Mouse (Mus musculus) neural tube, embryonic 11.5 days (tissue): ENCODE data around the gene Ndufs6. TPM values are rescaled to one million over a fixed set of nuclear protein-coding genes. Genes with fewer than 3 reads are reported as not detected.

Experiments
- ATAC-seq: fragments of 200-750 bp; cut with Nextera tagmentation; 2 replicates; pipeline ENCODE4 v1.8.0; 2017; ENCODE audit warnings: moderate number of reproducible peaks, mild to moderate bottlenecking, moderate TSS enrichment, moderate library complexity; ENCODE audit not compliant: insufficient read depth, low FRiP score, low TSS enrichment
- DNase-seq: peaks from one replicate; pipeline ENCODE4 v3.0.0-alpha.2; 2015; ENCODE audit warnings: low spot score
- H3K27ac ChIP-seq: fragments of 300-500 bp; sonication (generic); 2 replicates; pipeline ENCODE4 v1.5.1; 2014; ENCODE audit warnings: low read depth, mild to moderate bottlenecking, low read length
- H3K27me3 ChIP-seq: fragments of 300-500 bp; sonication (generic); 2 replicates; pipeline ENCODE4 v1.6.1; 2014; ENCODE audit warnings: mild to moderate bottlenecking, low read length, mixed read lengths; ENCODE audit not compliant: control insufficient read depth, insufficient read depth
- H3K36me3 ChIP-seq: fragments of 300-500 bp; sonication (generic); 2 replicates; pipeline ENCODE4 v1.6.1; 2014; ENCODE audit warnings: mild to moderate bottlenecking, low read length, moderate library complexity, mixed read lengths; ENCODE audit not compliant: control insufficient read depth, insufficient read depth
- H3K4me1 ChIP-seq: fragments of 300-500 bp; sonication (generic); 2 replicates; pipeline ENCODE4 v1.6.1; 2014; ENCODE audit warnings: low read length, mixed read lengths; ENCODE audit not compliant: control insufficient read depth, insufficient read depth
- H3K4me2 ChIP-seq: fragments of 300-500 bp; sonication (generic); 2 replicates; pipeline ENCODE4 v1.6.1; 2014; ENCODE audit warnings: low read depth, mild to moderate bottlenecking, moderate library complexity
- H3K4me3 ChIP-seq: fragments of 300-500 bp; sonication (generic); 2 replicates; pipeline ENCODE4 v1.5.1; 2014; ENCODE audit warnings: low read depth, low read length
- H3K9ac ChIP-seq: fragments of 300-500 bp; sonication (generic); 2 replicates; pipeline ENCODE4 v1.6.1; 2014; ENCODE audit warnings: mild to moderate bottlenecking, low read length
- H3K9me3 ChIP-seq: fragments of 300-500 bp; sonication (generic); 2 replicates; pipeline ENCODE4 v1.6.1; 2016; ENCODE audit warnings: low read length; ENCODE audit not compliant: control insufficient read depth
- WGBS: fragments of 180-500 bp; shearing (Covaris S2); extraction: QIAGEN DNeasy Blood & Tissue Kit; methylation state at CpG from one replicate; pipeline ENCODE4 v1.1.7; 2014; 5-methylcytosine and 5-hydroxymethylcytosine counted together
- polyA plus RNA-seq: library from polyadenylated mRNA; unstranded; fragments of >200 nt; fragmentation: Nextera tagmentation; extraction: Ambion mirVana; gene quantifications from 2 replicates; pipeline ENCODE4 v1.2.1, GENCODE M21; 2014

The Ndufs6 gene
- polyA plus RNA-seq, result 304 and 314 TPM in 2 replicates

DNA sequence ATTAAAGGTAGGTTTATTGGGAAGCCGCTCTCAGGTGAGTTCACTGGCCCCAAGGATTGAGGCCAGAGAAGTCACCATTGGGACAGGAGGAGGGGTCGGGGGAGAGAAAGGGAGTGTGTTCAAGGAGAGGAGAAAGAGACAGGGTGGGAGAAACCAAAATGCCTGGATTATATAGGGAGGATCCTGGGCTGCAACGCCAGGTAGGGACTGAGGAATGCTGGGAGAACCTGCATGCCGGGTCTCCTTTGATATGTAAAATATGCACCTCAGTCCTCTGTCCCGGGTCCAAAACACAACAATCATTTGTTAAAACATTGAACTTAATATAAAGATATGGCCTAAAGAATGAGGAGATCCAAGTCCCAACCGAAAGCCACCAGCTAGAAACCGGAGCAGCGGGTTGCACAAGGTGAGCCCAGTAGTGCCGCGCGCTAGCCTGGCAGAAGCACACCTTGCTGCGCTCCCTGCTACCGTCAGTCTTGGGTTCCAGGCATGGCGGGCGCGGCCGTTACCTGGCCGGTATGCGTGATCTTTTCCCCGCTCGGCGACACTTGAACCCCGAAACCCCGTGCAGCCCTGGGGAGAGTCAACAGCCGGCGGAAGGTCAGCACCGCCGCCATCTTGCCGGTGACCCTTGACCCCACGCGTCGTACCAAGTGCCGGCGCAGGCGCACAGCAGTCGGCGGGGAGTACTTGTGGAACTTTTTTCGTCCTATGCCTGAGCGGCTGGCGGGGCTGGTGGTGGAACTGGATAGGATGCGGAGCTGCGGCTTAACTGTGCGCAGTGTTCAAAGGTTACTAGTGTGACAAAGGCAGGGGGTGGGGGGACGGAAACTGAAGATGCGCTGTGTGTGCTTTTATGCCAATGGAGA lies at the start of gene Ndufs6, which contains the start of gene Mrpl36:
Gene Ndufs6, minus strand, starts transcription at position 716 of the 872 bp plus-strand sequence.
Gene Mrpl36, plus strand, starts transcription at position 687 of the 872 bp plus-strand sequence.
- H3K4me1 ChIP-seq, result 0 out of 2 replicates have a peak, but pooled peaks cover 2% of the 10 kb centered on the region
- DNase-seq, result peak; percentile 91
- H3K4me3 ChIP-seq, result peak within 1 kb of the TSS; percentile 74
- H3K9ac ChIP-seq, result peak within 1 kb of the TSS; percentile 74
- peak; percentile 79 for ATAC-seq
- H3K27ac ChIP-seq, result no peak within 1 kb of the TSS
- H3K4me2 ChIP-seq, result peak within 1 kb of the TSS; percentile 49
- H3K36me3 ChIP-seq, result peaks cover 2% of the 10 kb centered on the region
- no peaks in the 10 kb centered on the region for H3K27me3 ChIP-seq
- under 1% methylated on average over 45 of the region's 45 CpGs for WGBS
- no peaks in the 10 kb centered on the region for H3K9me3 ChIP-seq

DNA sequence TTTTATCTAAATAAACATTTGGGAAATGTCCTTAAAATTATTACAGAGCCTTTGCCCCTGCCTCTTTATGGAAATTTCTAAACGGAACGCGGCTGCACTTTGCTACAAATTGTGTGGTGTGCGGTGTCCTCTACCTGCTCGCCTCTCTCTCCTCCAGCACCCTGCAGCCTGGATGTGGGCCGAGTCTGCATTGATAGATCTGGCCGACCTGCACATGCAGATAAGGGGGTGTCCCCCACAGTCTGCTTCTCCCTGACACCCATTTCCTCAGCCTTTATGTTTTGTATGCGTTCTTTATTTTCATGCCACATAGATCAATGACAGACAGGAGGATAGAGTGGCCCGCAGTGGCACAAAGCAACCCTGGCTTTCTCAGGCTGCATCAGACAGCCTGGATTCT lies 49.3 kb upstream of the Ndufs6 start:
- WGBS, result 84% methylated on average over 9 of the region's 9 CpGs

DNA sequence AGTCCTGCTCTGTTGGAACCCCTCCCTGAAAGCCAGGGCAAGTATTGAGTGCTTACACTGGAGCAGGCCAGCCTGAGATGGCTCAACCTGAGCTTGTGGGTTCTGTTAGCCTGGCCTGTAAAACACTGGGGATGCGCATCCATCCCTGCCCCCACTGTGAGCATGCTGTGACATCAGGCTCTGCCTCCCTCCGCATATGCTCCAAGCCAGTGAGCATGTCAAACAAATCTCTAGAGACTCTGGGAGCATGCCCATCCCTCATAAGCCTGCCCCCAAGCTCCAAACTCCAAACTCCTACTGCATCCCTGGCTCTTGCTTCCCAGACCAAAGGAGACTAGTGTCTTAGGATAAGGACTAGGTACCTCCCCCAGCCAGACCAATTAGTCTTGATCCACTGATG lies 46.3 kb upstream of the Ndufs6 start:
- 69% methylated on average over 2 of the region's 2 CpGs for WGBS
- Histone ChIP-seq H3K27ac (no peak overlapping the region), H3K9ac (no peak overlapping the region), H3K4me3 (no peak overlapping the region), H3K4me2 (no peak overlapping the region), H3K36me3 (no peaks in the 10 kb centered on the region), H3K4me1 (no peaks in the 10 kb centered on the region), H3K9me3 (no peaks in the 10 kb centered on the region), H3K27me3 (no peaks in the 10 kb centered on the region)
- DNase-seq (no peak), ATAC-seq (no peak)

More for the DNA sequence above, 49.3 kb upstream of the Ndufs6 start:
- Histone ChIP-seq H3K27me3 (no peaks in the 10 kb centered on the region), H3K36me3 (no peaks in the 10 kb centered on the region), H3K27ac (no peak overlapping the region), H3K4me2 (no peak overlapping the region), H3K9me3 (no peaks in the 10 kb centered on the region), H3K9ac (no peak overlapping the region), H3K4me3 (no peak overlapping the region), H3K4me1 (no peaks in the 10 kb centered on the region)
- ATAC-seq (no peak), DNase-seq (no peak)

DNA sequence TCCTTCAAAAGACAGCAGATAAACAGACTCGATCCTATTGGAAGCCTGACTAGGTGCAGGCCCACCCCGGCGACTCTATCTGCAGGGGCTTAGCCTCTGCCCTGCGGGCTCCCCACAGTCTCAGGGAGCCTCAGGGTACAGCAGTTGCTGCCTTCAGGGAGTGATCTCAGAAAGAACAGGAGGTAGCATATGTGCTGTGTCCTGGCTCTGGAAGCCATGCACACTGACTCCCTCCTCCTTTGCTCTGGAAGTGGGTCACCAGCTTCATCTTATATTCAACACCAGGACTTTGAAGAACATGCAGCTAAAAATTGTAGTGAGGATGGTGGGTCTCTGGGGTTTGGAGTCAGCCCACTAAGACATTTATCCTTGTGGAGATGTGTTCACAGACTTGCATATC lies 45.0 kb upstream of the Ndufs6 start:
- Histone ChIP-seq H3K27me3 (no peaks in the 10 kb centered on the region), H3K4me1 (no peaks in the 10 kb centered on the region), H3K9ac (no peak overlapping the region), H3K27ac (no peak overlapping the region), H3K36me3 (no peaks in the 10 kb centered on the region), H3K9me3 (no peaks in the 10 kb centered on the region), H3K4me2 (no peak overlapping the region), H3K4me3 (no peak overlapping the region)
- ATAC-seq, result no peak
- no peak for DNase-seq
- WGBS, result 82% methylated on average over 4 of the region's 4 CpGs

DNA sequence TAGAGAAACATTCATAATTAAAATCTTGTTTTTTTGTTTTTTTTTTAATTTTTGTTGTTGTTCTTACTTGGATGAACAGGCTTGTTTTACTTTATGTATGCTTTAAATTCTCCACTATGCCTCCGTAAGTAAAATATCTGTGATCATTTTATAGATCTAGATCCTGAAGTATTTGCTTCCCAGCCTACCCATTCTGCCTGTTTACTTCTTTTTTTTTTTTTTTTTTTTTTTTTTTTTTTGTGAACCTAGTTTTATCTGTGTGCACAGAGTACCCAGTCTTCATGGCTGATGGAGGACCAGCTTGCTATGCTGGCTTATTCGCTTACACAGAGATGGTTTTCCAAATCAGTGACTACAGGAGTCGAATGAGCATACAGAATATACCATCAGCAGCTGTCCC lies 28.8 kb upstream of the Ndufs6 start:
- no peak for DNase-seq
- no peak overlapping the region for H3K9ac ChIP-seq
- no peak for ATAC-seq
- 93% methylated on average over 3 of the region's 3 CpGs for WGBS
- no peak overlapping the region for H3K4me3 ChIP-seq
- no peaks in the 10 kb centered on the region for H3K36me3 ChIP-seq
- no peaks in the 10 kb centered on the region for H3K9me3 ChIP-seq
- no peaks in the 10 kb centered on the region for H3K27me3 ChIP-seq
- no peak overlapping the region for H3K27ac ChIP-seq
- no peak overlapping the region for H3K4me2 ChIP-seq
- no peaks in the 10 kb centered on the region for H3K4me1 ChIP-seq

DNA sequence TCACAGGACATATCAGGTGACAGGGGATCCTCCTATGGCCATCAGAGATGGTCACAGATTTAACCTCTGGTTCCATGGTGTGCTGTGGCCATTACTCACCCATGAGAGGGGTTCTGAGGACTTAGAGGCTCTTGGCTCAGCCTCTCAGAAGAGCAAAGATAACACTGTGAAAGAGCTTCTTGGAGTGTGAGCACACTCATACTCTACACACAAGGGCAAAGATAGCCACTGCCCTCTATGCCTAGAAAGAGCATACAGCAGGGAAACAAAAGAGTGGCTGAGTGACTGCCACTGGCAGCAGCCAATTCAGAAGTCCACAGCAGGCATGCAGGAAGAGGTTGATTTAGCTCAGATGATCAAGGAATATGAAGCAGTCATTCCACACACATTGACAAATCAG lies 24.1 kb upstream of the Ndufs6 start:
- no peak overlapping the region for H3K4me2 ChIP-seq
- H3K4me1 ChIP-seq, result no peaks in the 10 kb centered on the region
- no peaks in the 10 kb centered on the region for H3K36me3 ChIP-seq
- no peaks in the 10 kb centered on the region for H3K27me3 ChIP-seq
- no peak overlapping the region for H3K9ac ChIP-seq
- no peaks in the 10 kb centered on the region for H3K9me3 ChIP-seq
- ATAC-seq (no peak), DNase-seq (no peak)
- no peak overlapping the region for H3K4me3 ChIP-seq
- H3K27ac ChIP-seq, result no peak overlapping the region

DNA sequence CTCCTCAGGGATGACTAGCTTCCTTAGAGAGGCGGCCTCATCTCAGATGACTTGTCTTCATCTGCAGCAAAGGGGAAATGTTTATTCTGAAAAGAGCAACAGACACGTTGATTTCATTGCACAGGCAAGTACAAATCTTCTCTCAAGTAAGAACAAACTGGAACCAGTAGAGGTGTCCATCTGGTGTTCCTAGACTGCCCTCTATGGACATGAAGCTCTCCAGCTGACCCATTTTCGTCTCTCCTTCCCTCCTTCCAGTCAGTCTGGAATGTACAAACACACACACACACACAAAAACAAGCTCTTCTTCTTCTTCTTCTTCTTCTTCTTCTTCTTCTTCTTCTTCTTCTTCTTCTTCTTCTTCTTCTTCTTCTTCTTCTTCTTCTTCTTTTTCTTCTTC lies 23.6 kb upstream of the Ndufs6 start:
- Histone ChIP-seq H3K36me3 (no peaks in the 10 kb centered on the region), H3K27me3 (no peaks in the 10 kb centered on the region), H3K9ac (no peak overlapping the region), H3K9me3 (no peaks in the 10 kb centered on the region), H3K4me3 (no peak overlapping the region), H3K4me2 (no peak overlapping the region), H3K4me1 (no peaks in the 10 kb centered on the region), H3K27ac (no peak overlapping the region)
- no peak for ATAC-seq
- DNase-seq, result no peak
- WGBS, result 75% methylated on average over 3 of the region's 3 CpGs

DNA sequence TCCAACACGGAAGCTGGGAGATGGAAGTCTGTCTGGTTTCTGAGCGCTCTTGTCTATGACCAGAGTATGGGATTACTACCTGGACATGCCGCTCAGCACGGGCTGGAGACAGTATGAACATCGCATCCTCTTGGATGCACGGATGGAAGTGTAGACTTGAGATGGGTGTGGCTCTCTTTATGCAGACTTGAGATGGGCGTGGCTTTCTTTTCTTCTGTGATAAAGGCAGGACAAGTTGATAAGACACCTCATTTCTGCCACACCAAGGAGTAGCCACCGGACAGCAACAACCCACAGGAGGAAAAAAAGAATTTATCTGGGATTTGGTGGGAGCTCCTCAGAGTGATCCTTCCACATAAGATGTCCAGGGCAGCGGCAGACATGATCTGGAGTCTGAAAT lies 22.4 kb upstream of the Ndufs6 start:
- Histone ChIP-seq H3K4me2 (no peak overlapping the region), H3K9me3 (no peaks in the 10 kb centered on the region), H3K36me3 (no peaks in the 10 kb centered on the region), H3K4me3 (no peak overlapping the region), H3K4me1 (no peaks in the 10 kb centered on the region), H3K27ac (no peak overlapping the region), H3K27me3 (no peaks in the 10 kb centered on the region), H3K9ac (no peak overlapping the region)
- ATAC-seq, result no peak
- DNase-seq, result no peak
- WGBS, result 84% methylated on average over 9 of the region's 9 CpGs
